Mouse (Mus musculus) sigmoid colon, adult 10 weeks (tissue): ENCODE data around the gene Zp3r. TPM values are rescaled to one million over a fixed set of nuclear protein-coding genes. Genes with fewer than 3 reads are reported as not detected.

ENCODE experiments used
- polyA plus RNA-seq: library from polyadenylated mRNA; stranded (reverse); fragments of 350-450 nt; fragmentation: Illumina TruSeq; extraction: RNeasy Lipid Tissue Mini Kit (QIAGEN cat#74804); gene quantifications from one replicate; pipeline ENCODE4 v1.2.3, GENCODE M21; 2014; ENCODE audit warnings: low read depth, low replicate concordance

Gene Zp3r
- polyA plus RNA-seq = not detected

DNA sequence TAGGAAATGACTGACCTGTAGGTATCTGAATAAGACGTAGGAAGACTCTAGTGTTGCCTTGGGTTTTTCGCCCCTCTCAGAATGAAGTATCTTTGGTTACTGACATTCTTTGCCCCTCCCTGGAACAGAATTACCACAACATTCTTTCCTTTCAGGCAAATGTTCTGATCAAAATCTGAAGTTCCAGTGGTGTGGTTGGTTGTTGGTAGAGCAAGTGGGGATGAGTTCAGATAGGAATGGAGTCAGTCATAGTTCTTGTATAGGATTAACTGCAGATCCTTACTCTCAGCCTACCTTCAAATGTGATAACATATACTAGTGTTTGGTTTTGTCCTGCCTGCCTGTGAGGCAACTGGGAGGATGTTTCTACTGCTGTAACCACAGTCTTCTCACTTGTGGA lies at the start of gene Zp3r:
Gene Zp3r, minus strand, starts transcription at position 101 of the 400 bp plus-strand sequence.

DNA sequence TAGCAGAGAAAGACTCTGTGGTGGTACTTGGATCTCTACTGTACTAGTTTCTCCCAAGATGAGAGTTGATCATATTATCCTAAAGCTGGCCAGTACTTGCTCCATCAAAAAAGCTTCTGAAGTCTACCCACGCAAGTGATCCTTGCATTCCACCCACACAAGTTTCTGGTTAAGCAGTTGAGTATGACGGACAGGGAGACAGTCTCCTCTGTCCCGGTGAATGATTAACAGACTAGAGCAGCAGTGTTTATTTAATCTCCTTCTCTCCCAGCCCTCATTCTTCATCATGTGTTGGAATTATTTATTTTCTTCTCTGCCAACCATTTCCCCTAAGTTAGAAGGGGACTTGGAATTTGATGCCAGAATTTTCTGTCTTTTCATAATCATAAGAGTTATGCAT lies 32.0 kb upstream of the Zp3r start, which contains the start of gene C4bp:
Gene C4bp, minus strand, starts transcription at position 179 of the 400 bp plus-strand sequence.

Other genes starting within 250 kb of the Zp3r start
- gene Cd55b, start 206.6 kb downstream of the Zp3r start, polyA plus RNA-seq = not detected
- gene Cd55, start 166.9 kb downstream of the Zp3r start, polyA plus RNA-seq = 212 TPM
- 17.3 TPM for gene C4bp, start 32.0 kb upstream of the Zp3r start, polyA plus RNA-seq
- gene Gm29427, start 86.2 kb upstream of the Zp3r start, polyA plus RNA-seq = 1.4 TPM
- gene Yod1, start 87.7 kb upstream of the Zp3r start, polyA plus RNA-seq = 17.3 TPM
- 46.4 TPM for gene Pfkfb2, start 99.6 kb upstream of the Zp3r start, polyA plus RNA-seq
- gene AA986860, start 102.4 kb upstream of the Zp3r start, polyA plus RNA-seq = 4.5 TPM
- gene Fcamr, start 171.3 kb upstream of the Zp3r start, polyA plus RNA-seq = 0.73 TPM
- gene Pigr, start 197.1 kb upstream of the Zp3r start, polyA plus RNA-seq = 2,676 TPM
- gene Fcmr, start 236.0 kb upstream of the Zp3r start, polyA plus RNA-seq = 8.6 TPM